Mouse (Mus musculus): ENCODE measurements around the gene Mblac1. TPM values are rescaled to one million over a fixed set of nuclear protein-coding genes. Genes with fewer than 3 reads are reported as not detected.
A peak's percentile ranks its signal among the peaks of the same experiment; 100 is the strongest.

Gene Mblac1
- under 1 TPM; 0.42 to 0.51 TPM for polyA plus RNA-seq (2017; shearing (Covaris generic))

DNA sequence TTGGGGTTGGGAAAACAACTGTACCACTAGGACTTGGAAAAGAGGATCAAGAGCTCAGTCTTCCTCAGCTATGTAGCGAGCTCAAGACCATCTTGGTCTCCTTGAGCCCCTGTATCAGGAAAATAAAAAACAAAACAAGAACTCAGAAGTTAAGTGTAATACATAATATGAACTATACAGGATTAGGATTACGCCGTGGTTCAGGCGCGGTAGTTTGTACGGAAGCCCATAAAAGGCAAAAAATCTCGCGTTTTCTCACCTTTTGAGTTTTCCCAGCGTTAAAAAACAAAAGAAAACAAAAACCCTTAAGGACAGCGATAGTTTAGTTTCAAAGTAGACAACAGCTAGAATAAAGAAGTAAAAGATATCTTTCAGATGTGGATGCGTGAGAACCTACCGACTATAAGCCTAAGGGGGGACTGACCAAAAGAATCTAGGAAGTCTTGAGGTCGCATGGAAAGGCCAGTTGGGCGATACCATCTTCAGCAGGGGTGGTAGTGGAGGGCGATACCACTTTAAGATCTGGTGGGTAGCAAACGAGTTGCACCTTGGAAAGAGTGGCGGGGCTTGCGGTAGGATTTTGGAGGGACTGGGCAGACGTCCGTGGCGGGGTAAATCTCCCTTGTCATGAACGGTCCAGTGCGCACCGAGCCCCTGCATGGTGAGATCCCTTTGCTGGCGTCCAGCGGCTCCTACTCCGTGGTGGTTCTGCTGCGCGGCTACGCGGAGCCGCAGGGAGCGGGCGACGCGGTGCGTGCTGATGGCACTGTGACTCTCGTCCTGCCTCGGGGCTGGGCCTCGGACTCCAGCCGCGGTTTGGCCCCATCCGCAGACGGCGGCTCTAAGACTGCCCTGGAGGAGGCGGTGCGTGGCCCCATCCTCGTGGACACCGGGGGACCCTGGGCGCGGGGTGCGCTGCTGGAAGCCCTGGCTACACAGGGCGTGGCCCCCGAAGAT lies at the start of gene Mblac1:
Mblac1 (plus strand) TSS at position 544 of the 957 bp plus-strand sequence.
- ATAC-seq, result peak; percentile 67

- no peak for ATAC-seq
Observed at GRCm38 (mm10) chr5:138154390-138154789, 39.7 kb upstream of the Mblac1 start.

- ATAC-seq, result peak; percentile 96
Observed at GRCm38 (mm10) chr5:138155443-138155976, 38.6 kb upstream of the Mblac1 start, which contains the start of gene Zfp113. TSS of gene Zfp113 (minus strand) at chr5:138155744.

DNA sequence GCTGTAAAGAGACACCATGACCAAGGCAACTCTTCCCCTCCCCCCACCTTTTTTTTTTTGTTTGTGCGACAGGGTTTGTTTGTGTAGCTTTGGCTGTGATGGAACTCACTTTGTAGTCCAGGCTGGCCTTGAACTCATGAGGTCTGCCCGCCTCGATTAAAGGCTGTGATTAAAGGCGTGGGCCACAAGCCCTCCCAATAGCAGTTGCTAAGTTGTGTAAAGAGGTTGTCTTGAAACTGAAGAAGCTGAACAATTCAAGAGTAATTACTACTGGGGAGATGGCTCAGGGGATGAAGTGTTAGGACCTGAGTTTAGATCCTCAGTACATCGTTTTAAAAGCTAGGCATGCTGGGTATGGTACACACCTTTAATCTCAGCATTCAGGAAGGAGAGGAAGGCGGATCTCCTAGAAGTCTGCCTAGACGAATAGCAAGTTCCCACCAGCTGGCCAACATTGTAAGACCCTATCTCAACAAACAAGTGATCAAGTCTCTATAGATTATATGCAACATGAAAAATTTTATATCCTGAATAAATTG lies 33.8 kb upstream of the Mblac1 start:
- ATAC-seq, result no peak

DNA sequence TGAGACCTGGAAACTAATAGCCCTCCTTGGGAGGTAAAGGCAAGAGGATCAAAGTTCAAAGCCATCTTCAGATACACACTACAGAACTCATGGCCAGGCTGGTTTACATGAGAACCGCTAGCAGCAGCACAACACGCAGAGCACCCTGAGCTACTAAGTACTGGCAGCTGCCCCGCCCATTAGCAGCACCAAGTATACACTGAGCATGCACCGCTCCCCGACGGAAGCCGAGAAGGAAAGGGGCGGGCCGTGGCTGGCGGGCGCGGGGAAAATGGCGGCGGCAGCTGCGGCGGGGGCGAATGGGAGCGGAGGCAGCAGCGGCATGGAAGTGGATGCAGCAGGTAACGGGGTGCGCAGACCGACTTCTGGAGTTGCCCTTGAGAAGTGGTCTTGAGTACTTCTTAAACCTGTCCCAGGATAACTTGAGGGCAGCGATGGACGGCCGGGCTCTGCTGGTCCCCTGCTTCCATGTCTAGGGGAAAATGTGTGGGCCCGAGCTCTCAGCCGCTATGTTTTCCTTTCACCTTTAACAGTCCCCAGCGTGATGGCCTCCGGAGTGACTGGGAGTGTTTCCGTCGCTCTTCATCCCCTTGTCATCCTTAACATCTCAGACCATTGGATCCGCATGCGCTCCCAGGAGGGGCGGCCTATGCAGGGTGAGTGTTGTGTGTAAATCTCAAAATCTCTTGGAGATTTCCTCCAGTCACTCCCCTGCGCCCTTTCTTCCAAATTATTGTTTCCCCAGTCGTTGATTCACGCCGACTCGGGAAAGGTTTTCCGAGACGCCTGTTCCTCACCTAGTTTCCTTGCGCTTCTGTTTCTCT lies 33.1 kb upstream of the Mblac1 start, which contains the start of gene Cops6:
Cops6 (plus strand) TSS at position 230 of the 824 bp plus-strand sequence.
- ATAC-seq, result peak; percentile 96

DNA sequence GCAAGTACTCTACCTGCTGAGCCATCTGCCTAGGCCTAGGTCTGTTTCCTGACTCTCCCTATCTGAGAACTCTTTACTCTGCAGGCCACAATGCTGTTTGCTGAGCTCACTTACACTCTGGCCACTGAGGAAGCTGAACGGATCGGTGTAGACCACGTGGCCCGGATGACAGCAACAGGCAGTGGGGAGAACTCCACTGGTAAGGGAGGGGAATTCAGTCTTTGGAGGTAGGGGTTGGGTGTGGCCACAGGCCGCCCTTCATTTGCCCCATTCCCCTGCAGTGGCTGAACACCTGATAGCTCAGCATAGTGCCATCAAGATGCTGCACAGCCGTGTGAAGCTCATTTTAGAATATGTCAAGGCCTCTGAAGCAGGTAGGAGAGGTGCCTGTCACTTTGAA lies 31.1 kb upstream of the Mblac1 start:
- no peak for ATAC-seq

GRCm38 (mm10) chr5:138163610-138164009 lies 30.5 kb upstream of the Mblac1 start:
- no peak for ATAC-seq

- no peak for ATAC-seq
Observed at GRCm38 (mm10) chr5:138165594-138165993, 28.5 kb upstream of the Mblac1 start.

DNA sequence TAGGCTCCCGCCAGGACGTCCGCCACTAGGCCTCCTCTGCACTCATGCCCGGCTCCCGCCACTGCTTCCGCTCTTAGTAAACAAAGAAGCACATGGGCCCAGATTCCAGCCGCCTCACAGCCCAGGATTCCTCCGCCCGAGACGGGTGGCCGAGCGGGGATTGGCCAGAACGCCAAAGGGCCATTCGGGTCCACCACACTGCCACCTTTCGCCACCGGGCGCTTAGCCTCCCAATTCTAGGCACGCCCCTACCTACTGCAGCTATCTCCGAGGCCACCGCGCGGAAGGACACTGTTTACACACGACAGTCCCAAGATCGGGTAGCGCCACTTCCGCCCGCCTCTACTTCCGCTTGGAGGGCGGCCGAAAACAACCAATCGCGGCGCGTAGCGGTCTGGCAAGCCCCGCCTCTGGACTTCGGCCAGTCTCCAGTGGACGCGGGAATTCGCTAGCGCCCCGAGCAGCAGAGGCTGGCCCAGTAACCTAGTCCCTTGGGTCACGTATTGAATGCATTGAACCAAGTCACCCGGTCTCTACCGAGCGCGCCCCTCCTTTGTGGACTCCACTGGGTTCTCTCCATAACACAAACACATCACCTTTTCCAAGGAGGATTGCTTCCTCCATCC lies 23.1 kb upstream of the Mblac1 start:
- peak; percentile 52 for ATAC-seq

- peak; percentile 89 for ATAC-seq
Observed at GRCm38 (mm10) chr5:138171695-138172491, 22.2 kb upstream of the Mblac1 start, which contains the start of the genes Ap4m1 and Mcm7. TSS of gene Ap4m1 (plus strand) at chr5:138172002. TSS of gene Mcm7 (minus strand) at chr5:138172422.

DNA sequence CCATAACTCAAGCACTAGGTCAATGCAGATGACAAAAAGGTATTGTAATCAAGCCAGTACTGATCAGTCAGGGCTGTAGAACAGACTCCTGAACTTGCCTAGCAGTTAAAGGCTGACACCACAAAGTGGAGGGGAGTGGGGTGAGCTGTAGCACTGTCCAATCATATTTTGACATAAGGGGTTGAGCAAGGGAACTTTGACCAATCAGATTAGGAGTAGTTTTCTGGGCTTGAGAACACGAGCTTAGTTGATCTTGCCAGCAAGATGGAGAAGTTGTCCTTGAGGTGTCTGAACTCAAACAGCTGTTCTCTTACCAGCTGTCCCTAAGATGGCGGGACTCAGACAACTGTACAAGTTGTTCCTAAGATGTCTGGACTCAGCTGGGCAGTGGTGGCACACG lies 20.9 kb upstream of the Mblac1 start:
- no peak for ATAC-seq

GRCm38 (mm10) chr5:138186950-138187638 lies 7.0 kb upstream of the Mblac1 start, which contains the start of the genes Taf6 and Cnpy4:
TSS of gene Taf6 (minus strand) at chr5:138187451.
TSS of gene Cnpy4 (plus strand) at chr5:138187485.
- ATAC-seq, result peak; percentile 77

- peak; percentile 74 for ATAC-seq
Observed at GRCm38 (mm10) chr5:138187661-138188306, 6.3 kb upstream of the Mblac1 start.

DNA sequence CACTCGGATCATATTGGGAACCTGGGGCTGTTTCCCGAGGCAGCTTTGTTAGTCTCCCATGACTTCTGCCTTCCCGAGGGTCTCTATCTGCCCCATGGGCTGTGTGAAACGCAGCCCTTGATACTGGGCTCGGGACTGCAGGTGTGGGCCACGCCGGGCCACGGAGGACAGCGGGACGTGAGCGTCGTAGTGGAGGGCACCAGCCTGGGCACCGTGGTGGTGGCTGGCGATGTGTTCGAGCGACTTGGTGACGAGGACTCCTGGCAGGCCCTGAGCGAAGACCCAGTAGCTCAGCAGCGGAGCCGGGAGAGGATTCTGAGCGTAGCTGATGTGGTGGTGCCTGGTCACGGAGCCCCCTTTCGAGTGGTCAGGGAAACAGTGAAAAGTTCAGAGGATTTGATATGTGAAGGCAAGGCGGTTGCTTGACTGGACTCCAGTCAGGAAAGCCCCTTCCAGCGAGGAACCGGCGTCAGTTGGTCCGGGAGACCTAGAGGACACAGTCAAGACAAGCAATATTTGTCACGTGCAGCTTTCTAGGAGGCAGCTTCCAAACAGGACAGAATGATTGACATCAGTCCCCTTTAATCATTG lies 736 bp downstream of the Mblac1 start:
- ATAC-seq, result no peak

- ATAC-seq, result no peak
Observed at GRCm38 (mm10) chr5:138195463-138195862, 1.3 kb downstream of the Mblac1 start.

GRCm38 (mm10) chr5:138199576-138199975 lies 5.5 kb downstream of the Mblac1 start:
- no peak for ATAC-seq

DNA sequence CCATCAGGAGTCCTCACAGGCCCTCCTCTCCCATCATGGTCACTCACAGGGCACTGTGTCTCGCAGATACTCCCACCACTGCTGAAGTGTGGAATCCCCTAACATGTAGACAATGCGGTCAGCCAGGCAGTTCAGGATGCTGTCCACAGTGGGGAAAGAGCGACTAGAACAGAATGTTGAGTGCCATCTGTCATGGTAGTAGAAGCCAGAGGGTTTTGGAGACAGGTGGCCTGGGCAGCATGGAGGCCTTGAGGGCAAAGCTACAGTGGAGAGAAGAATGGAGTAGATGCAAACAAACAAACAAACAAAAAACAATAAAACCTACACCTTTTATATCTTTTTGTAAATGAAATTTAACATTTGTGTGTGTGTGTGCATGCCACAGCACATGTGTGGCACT lies 8.0 kb downstream of the Mblac1 start:
- no peak for ATAC-seq

DNA sequence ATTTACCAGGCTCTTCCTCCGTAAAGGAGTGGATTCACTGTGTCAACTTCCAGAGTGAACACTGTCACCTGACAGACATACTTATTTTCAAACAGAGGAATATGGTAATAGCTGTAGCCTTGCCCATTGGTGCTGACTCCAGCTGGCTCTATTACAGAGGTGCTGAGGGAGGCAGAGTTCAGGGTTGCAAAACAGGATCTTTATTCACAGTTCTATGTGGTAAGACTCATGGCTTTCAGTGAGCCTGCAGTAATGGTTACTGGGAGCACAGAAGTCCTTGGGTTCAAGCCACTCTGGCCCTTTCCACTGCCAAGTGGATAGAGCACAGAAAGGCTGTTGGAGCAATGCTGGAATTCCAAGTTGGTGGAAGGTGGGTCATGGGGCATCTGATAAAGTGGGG lies 13.1 kb downstream of the Mblac1 start:
- no peak for ATAC-seq

GRCm38 (mm10) chr5:138207873-138208272 lies 13.8 kb downstream of the Mblac1 start:
- no peak for ATAC-seq
